Mouse (Mus musculus) WW6 (cell line): Measurements from ENCODE around the gene Ccdc34.

Experiments
- DNase-seq: peaks from one replicate; pipeline ENCODE4 v3.0.0-alpha.2; 2013; ENCODE audit warnings: low read depth, low spot score

Gene Ccdc34

GRCm38 (mm10) chr2:110210508-110211496 lies 193.2 kb downstream of the Ccdc34 start:
- DNase-seq, result no peak

GRCm38 (mm10) chr2:110214278-110214677 lies 196.7 kb downstream of the Ccdc34 start:
- no peak for DNase-seq

- DNase-seq, result no peak
These were observed 197.5 kb downstream of the Ccdc34 start for GRCm38 (mm10) chr2:110214991-110215684.

GRCm38 (mm10) chr2:110215685-110216058 lies 198.1 kb downstream of the Ccdc34 start:
- DNase-seq, result no peak

GRCm38 (mm10) chr2:110220492-110220891 lies 202.9 kb downstream of the Ccdc34 start:
- DNase-seq, result no peak

GRCm38 (mm10) chr2:110222793-110223192 lies 205.2 kb downstream of the Ccdc34 start:
- no peak for DNase-seq
